In genomic region chr6:108852986-108853385, GRCm38 (mm10) we compare ENCODE assay signal across 12 mouse cellular contexts.
"Had no signal": no experiment of that assay in that cellular context is flagged by ENCODE, and none has a peak within 500 bp of the region (broad histone marks: within the 10 kb centered on the region; RNA-seq: fewer than 3 reads in every experiment).

No protein-coding gene starts in this region.

- H3K4me2 ChIP-seq: kidney, embryonic 15.5 days; limb, embryonic 13.5 days; neural tube, embryonic 15.5 days had no signal

- H3K27ac ChIP-seq: kidney, embryonic 15.5 days; limb, embryonic 13.5 days; liver, embryonic 14.5 days; midbrain, embryonic 10.5 days; neural tube, embryonic 15.5 days had no signal

- H3K9me3 ChIP-seq: kidney, embryonic 15.5 days; limb, embryonic 13.5 days; midbrain, embryonic 10.5 days; neural tube, embryonic 15.5 days had no signal

- H3K4me3 ChIP-seq: kidney, embryonic 15.5 days; limb, embryonic 13.5 days; midbrain, embryonic 10.5 days; myocyte; neural tube, embryonic 15.5 days had no signal

- H3K27me3 ChIP-seq: kidney, embryonic 15.5 days; limb, embryonic 13.5 days; neural tube, embryonic 15.5 days had no signal

- H3K4me1 ChIP-seq: kidney, embryonic 15.5 days; limb, embryonic 13.5 days; midbrain, embryonic 10.5 days; neural tube, embryonic 15.5 days had no signal

- H3K9ac ChIP-seq: kidney, embryonic 15.5 days; limb, embryonic 13.5 days; liver, embryonic 14.5 days; neural tube, embryonic 15.5 days had no signal

- DNase-seq: kidney, postnatal 14 days; left cerebral cortex, postnatal 4 days; lung, adult 18-20 months; lung, postnatal 4 days; midbrain, embryonic 14.5 days; thymus, postnatal 36 days had no signal
